Mouse (Mus musculus): Measurements from ENCODE around the gene Unc45a.
"Not testable (repeated sequence)": the region's sequence is repeated elsewhere in the genome, so short reads cannot be mapped to it uniquely, and the experiment has no call there.

The Unc45a gene

DNA sequence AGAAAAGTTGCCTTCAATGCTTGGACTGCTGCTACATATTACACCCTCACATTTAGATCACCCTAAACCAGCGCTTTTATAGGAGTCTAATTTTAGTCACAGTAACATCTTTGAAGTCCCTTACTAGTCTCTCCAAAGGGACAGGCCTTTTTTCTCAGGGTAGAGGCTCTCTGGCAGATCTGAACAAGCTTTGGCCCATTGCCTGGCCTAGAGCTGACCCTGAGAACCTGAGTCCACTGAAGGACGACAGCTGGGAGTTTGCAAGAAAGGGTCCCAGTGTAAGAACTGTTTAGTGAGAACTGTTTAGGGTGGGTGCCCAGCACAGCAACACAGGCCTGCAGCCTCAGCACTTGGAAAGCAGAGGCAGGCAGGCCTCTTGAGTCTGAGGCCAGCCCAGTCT is 25.0 kb upstream of the Unc45a start:
- no peak for DNase-seq

DNA sequence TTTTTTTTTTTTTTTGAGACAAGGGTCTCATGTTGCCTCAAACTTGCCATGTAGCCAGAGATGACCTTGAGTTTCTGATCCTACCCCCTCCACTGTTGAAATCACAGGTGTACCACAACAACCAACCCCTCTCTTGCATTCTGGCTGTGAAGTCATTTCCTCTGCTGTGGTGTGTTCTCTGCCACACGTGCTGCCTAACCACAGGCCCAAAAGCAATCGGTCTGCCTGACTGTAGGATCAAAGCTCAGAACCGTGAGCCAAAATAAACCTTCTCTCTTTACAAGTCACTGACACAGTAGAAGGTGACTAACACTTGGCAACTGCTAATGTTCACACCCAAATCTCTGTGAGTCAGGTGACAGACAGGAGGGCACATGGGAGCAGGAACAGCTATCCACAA is 19.6 kb upstream of the Unc45a start:
- no peak for DNase-seq

DNA sequence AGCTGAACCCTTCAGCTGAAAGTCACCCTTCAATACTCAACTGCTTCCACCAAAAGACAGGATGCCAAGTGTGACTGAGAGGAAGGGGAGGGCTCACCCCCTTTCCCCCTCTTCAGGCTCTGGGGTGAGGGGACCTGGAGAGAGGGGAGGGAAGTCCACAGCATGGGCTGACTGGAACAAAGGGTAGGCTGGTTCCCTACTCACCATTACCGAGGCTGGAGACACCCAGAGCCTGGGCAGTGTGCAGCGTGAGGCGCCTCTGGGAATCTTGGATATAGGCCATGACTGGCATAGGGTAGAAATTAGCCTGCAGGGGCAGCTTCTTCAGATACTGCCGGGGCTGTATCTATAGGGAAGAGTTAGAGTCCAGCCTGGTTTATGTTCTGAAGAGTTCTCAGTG is 17.2 kb upstream of the Unc45a start:
- DNase-seq = no peak

DNA sequence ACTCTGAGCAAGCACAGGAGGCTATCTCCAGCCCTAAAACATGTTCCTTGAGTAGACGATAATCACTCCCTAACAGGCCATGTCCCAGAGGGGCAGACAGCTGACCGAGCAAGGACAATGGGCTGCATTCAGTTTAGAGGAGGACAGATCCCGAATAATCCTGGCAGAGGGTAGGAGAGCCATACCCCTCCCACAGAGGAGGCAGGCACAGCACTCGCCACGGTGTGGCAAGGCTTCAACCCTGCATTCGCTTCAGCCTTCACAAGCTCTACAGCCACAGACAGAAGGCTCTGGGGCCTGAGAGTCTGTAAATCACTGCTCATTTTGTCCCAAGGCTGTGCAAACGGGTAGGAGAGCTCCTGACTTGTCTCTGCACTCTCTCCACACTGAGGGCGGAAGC is 16.4 kb upstream of the Unc45a start:
- no peak for DNase-seq

DNA sequence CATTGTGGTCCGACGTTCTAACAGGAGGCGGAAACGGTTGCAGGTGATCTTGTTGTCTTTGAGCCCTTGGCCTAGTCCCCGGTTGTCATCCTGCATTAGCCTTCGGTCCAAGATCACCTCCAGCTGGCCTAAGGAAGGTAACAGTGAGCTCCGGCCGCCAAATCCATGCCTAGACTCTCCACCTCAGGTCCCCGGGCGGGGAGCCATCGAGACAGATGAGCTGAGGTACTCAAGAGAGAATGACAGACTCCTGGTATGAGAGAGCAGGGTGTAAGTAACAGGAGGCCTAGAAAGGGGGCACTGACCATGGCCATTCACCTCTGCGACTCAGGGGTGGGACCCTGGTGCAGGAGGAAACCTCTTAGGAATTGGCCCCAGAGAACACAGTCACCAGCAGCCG is 15.5 kb upstream of the Unc45a start:
- no peak for DNase-seq

DNA sequence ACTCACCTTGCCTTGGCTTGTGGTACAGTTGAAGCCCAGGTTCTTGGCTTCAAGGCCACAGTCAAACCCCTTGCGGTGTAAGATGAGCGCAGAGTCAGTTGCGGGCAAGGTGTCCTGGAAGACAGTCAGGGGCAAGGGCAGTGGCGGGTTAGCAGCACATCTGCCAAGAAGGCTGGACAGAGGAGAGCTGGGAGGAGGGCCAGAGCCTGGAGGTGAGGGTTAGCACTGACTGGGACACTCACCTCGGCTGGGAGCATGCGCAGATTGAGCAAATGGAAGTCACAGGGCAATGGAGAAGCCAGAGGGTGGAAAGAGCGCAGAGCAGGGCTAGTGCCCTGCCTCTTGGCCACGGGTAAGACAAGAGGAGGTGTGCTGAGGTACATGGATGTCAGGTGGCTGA is 12.1 kb upstream of the Unc45a start:
- DNase-seq = no peak

DNA sequence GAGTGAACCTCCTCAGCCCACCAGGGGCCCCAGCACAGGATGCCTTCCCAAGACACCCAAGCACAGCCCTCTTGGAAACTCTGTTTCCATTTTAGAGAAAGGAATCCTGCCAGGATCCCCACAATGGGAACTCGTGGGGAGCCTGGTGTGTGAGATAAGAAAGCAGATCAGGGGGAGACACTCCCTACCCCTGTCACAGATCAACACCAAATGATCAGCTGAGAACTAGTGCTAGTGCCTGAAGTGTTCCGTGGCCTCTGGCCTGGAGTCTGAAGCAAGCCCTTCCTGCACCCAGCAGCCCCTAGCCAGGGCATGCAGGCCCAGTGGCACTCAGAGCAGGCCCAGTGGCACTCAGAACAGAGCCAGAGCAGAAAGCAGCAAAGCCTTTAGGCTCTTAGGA is 10.0 kb upstream of the Unc45a start:
- DNase-seq = no peak

DNA sequence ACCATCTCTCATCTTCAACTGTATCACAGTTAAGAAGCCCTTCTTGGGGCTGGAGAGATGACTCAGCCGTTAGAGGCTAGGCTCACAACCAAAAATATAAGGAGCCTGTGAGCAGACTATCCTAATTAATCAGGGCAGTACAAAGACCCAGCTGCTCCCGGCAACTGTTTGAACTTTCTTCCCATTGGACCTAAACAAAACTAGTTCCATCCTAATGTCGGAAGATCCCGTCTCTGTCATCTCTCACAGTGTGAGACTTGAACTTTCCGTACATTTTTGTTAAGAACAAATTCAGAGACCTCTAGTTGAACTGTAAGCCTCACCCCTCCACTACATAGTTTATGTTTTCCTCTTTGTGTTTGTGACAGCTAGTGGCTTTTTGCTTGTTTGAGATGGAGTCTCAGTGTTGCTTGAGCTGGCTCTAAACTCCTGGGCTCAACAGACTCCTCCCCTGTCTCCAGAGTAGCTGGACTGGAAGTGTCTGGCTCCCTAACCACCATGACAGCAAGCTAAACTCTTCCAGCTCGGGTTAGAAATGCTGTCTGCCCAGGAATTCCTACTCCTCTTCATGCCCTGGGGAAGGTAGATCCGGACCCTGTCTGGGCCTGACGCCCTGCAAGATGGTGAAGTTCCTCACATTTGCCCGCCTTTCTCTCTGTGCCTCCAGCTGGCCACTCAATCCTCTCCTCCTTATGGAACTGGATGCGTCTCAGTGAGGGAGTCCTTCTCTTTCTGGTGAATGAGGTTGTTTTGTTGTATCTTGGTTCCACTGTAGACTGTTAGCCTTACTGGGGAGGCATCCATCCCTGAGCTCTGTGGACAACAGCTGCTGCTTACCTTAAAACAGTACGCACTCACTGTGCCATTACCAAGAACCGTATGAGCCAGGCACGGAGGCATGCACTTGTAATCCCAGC is 7.1 kb upstream of the Unc45a start:
- no peak for DNase-seq

DNA sequence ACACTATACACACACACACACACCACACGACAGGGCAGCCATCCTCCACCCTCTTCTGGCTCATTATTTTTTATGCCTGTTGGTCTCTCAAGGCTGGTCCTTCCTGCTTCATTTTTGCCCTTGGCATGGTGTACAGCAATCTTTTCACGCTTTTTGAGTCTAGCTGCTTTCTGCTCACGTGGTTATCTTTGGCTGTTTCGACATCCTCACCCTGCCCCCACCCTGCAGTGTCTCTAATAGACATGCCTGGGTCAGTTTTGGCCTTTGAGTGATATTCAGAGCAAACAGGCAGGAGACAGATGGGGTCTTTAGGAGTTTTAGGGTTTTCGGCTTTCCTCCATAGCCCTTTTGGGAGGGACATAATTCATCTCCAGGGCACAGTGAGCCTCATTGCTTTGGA is 6.0 kb upstream of the Unc45a start:
- no peak for DNase-seq

DNA sequence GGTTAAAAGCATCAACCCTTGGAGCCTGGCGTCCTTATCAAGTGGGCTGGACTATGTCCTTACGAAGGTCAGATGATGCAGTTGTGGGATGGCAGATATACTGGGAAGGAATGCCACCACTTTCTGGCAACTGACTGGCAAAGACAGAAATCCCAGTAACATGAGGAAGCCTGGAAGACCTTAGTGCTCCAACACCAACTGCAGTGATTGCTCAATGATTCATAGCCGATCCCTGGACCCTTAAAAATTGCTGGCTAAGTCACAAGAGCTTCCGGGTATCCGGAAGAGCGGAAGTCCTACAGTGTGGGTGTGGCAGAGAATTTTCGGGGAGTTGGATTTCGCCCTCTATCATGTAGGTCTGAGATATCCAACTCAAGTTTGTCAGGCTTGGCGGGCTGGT is 5.4 kb upstream of the Unc45a start:
- DNase-seq = no peak

DNA sequence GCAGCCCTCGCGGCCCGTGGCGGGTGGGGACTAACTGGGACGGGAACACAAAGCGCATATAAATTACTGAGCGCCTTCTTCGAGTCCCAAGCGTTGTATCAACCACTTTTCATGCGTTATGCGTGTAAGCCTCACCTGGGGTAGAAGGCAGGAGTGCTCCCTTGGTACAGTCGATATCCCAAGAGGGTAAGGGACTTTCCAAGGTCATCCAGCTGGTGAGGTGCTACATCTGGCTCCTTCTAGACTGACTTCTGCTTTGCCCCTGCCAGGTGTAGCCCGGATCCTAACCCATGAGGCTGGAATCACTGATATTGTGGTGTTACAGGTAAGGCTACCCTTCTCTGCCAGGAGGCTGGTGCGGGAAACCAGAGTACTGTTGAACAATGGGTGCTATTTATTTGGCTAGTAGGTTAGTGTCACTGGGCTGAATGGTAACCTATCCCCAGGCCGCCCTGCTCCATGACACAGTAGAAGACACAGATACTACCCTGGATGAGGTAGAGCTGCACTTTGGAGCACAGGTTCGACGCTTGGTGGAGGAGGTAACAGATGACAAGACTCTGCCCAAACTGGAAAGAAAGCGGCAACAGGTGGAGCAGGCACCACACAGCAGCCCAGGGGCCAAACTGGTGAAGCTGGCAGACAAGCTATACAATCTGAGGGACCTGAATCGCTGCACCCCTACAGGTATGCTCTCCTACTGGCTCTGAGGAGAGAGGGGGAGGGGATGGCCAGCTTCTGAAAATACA is 2.6 kb upstream of the Unc45a start:
- no peak for DNase-seq

DNA sequence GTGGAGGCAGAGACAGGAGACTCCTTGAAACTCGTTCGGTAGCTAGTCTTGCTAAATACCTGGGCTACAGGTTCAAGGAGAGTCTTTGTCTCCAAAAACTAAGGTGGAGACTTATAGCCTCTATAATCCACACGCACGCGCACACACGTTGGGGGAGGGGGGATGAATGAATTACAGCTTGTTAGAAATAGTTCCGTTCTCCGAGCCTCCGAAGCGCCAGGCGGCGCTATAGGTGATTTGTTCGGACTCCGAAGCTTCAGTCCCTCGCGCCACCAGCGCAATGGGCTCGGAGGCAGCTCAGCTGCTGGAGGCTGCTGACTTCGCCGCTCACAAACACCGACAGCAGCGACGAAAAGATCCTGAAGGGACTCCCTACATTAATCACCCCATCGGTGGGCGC is 2.1 kb upstream of the Unc45a start, which contains the start of gene Hddc3:
Gene Hddc3, plus strand, starts transcription at position 247 of the 400 bp plus-strand sequence.
- peak; percentile 96 for DNase-seq

DNA sequence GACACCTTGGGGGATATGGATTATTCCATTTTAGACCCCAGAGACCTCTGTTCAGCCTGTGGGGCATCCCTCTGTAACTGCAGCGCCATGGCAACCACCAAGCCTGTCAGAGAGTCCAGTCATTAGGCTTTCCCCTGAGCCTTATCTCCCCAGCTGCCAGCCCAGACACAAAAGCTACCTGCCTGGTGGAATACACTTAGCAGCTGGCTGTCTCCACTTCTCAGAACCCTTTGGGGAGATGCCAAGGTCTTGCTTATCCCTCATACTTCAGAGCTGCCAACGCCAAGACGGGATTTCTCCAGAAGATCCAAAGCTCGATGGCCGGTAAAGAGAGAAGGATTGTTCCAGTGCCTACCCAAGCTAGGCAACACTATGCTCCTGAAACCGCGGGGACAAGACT is 988 bp upstream of the Unc45a start:
- peak; percentile 38 for DNase-seq

DNA sequence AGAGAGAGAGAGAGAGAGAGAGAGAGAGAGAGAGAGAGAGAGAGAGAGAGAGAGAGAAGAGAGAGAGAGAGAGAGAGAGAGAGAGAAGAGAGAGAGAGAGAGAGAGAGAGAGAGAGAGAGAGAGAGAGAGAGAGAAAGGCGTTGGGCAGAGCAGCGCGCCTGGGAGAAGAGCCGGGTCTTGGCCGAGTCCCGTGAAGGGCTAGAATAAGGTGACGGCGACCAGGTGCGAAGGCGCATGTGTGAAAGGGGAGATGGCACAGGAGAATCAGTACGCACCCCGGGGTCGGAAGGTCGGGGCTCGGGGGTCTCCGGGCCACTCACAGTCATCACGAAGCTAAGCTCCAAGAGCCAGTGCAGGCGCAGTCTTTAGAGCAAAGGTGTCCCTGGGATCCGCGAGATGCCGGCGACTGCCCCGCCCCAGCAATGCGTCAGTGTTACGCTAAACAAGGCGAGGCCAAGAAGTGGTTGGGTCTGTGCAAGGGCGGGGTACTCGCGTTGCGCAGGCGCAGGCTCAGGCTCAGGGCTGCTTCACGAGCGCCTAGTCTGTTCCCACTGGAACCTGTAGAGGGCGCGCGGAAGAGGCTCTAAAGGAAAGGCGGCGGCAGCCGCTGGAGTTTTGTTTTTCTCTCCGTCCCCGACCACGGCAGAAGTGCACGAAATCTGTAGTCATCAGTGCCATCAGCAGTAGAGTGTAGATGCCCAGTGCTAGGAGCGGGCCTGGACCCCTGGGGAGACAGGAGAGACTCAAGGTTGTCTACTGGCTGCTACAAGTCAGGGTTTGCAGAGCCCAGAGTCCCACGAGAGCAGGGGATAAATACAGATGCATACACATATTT is 794 bp downstream of the Unc45a start:
- DNase-seq = peak; percentile 98

DNA sequence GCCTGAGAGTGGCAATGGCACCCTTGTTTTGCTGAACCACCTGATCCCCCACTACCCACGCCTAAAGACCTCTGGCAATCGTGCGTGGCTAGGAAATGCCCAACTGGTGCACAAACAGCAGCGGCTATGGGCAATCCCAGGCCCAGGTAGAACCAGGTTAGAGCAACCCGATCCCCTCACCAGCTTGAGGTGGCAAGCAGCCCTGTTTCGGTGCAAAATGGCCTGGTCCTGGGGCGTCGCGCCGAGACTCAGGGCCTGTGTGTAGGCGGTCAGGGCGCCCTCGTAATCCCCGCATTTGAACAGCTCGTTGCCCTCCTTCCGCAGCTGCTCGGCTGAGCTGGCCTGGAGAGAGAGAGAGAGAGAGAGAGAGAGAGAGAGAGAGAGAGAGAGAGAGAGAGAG is 1.4 kb downstream of the Unc45a start:
- peak; percentile 59 for DNase-seq

DNA sequence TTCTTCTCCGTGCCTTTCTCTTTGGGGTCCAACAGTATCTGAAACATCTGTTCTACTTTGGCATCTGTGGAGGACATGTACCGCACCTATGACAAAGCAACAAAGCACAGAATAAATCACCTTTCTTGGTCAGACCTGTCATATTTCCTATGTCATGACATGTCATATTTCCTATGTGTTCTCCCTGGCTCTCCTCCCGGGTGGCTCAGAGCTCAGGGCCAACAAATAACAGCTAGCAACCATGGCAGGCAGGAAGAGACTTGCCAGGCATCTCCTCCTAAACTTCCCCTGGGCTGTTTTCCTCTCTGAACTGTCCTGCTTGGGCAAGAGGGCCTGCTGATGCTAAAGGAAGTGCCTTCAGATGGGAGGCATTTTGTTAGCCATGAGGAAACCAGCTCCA is 3.9 kb downstream of the Unc45a start:
- no peak for DNase-seq

DNA sequence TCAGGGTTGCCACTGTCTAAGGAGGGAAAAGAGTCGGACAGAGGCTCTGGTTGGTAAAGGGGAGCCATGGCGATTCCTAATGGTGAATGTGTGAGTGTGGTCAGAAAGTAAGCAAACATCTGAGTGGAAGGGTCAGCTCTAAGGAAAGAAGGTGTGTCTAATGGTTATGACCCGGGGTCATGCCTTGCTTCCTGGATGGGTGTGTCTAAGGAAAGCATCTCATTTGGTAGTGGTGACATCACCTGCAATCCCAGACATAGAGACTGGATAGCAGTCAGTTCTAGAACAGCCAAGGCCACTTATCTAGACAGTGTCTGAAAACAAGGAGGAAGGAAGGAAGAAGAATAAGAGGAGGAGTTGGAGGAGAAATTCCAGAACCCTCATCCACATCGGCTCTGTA is 6.0 kb downstream of the Unc45a start:
- no peak for DNase-seq

DNA sequence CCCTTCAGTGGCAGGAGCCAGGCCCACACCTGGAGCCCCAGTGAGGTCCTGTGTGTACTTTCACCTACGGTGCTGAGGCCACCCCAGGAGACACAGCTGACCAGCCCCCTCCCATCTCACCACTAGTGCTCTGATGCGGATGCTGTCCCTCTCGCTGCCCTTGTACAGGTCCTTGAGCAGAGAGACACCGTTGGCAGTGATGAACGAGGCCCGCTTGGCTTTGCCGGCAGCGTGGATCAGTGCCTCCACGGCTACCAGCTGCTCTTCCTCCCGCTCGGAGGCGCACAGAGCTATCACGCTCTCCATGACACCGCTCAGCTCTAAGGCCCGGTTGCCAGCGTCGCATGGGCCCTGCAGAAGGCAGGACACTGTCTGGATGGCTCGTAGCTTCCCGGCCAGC is 9.4 kb downstream of the Unc45a start:
- DNase-seq = no peak

DNA sequence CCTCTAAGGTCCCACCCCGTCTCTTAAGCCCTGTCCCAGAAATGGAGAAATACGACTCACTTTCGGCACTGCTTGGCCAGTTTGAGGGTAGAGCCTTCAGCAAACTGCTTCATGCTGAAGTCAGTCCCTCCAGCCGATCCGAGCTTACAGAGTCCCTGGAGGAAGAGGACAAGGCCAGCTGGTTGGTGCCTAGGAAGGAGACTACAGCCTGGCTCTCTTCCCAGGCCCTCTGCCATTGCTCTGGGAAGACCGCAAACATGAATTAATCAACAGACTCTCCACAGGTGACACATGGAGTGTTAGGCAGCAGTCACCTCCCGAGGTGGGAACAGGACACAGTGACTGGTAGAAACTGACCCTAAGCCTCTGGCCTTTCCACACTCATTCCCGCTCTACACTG is 10.5 kb downstream of the Unc45a start:
- peak; percentile 41 for DNase-seq

DNA sequence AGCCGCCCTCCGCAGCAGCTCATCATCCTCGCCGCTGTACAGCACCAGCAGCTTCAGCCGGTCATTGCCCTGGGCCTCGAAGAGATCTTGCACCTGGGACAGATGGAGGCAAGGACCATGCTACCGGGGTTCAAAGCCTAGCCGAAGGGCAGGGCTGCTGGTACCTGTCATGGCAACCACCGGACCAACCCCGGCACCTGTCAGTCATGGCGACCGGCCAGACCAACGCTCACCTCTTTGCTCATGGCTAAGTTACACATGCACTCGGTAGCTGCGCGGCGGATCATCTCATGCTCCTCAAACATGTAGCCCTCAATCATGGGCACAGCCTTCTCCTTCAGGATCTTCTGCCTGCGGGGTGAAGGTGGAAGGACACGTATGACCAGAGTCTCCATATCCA is 14.7 kb downstream of the Unc45a start:
- no peak for DNase-seq

DNA sequence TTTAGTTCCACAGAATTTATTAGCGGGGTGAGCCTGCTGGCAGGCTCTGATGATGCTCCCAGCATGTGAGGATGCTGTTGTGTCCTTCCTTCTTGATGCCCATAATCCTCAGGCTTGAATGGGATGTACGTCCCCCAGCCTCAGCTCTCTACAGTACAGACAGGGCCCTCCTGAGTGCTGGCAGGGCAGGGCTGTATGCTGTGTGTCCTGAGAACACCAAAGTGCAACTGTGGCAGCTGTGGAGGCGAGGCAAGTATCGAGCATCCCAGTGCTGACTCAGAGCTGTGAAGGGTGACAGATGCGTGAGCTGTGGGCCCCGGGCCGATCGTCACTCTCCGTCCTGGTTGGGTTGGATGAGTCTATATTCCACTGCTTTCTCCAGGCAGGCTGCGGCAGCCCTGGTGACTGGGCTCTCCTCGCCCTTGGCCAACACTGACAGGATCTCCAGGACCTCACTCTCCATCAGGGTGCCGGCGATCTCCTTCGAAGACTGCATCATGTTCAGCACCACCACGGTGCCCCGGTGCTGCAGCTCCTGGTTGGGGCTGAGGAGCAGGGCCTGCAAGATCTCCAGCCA is 15.4 kb downstream of the Unc45a start:
- no peak for DNase-seq

DNA sequence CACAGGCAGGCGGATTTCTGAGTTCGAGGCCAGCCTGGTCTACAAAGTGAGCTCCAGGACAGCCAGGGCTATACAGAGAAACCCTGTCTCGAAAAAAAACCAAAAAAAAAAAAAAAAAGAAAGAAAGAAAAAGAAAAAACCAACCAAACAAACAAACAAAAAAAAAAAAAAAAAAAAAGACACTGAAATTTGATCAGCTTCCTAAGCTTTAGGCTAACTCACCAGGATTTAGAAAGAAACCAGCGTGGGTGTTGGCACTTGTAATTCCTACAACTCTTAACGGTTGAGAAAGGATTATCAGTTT is 16.0 kb downstream of the Unc45a start:
- not testable (repeated sequence) for DNase-seq
